Mouse (Mus musculus): Measurements from ENCODE around the gene Gbp9. TPM values are rescaled to one million over a fixed set of nuclear protein-coding genes. Genes with fewer than 3 reads are reported as not detected.
"Not testable (repeated sequence)": the region's sequence is repeated elsewhere in the genome, so short reads cannot be mapped to it uniquely, and the experiment has no call there.

Gbp9 gene
- polyA plus RNA-seq, 1 experiment from 2014 or later: 3.5 TPM

DNA sequence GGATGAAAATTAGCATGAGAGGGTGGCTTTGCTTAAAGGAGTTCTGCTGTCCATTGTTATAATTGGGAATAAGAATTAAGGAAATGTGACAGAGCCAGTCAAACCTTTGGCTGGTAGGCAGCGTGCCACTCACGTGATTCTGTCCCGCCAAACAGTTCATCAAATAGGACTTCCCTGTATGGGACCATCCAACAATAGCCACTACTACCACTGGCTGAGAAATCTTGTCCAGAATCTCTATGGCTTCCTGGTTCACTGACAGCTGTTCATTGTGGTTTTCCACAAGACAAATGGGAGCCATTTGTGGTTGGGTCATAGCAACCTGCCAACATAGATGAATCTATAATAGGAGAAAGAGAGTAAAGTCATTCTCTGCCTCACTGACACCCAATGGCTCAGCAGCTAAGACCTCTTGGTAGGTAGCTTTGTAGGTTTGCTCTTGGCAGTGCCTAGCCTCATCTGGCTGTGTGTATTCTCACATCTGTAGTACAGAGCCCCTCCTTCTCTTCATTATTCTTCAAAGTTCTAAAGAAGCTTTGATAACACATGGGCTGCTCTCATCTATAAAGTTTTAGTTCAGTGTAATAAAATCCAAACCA, 2.5 kb downstream of the Gbp9 start:
- H3K9me3 ChIP-seq (replicated peaks; ENCODE audit: control insufficient read depth, low read length); H3K4me1 ChIP-seq (ENCODE audit: control insufficient read depth, insufficient read depth, low read length); ATAC-seq (ENCODE audit: insufficient read depth, low FRiP score); H3K27ac ChIP-seq (ENCODE audit: low read length); H3K27me3 ChIP-seq (ENCODE audit: control insufficient read depth, insufficient read depth, low read length); H3K4me2 ChIP-seq (ENCODE audit: low read depth, low read length); H3K4me3 ChIP-seq (replicated peaks; ENCODE audit: low read length); H3K36me3 ChIP-seq (ENCODE audit: control insufficient read depth, insufficient read depth, low read length); H3K9ac ChIP-seq (ENCODE audit: low read length): not testable (repeated sequence)
- WGBS: 81% methylated on average over 3 of the region's 3 CpGs

- H3K9me3 ChIP-seq (replicated peaks; ENCODE audit: control insufficient read depth, low read length); H3K4me2 ChIP-seq (ENCODE audit: low read depth, low read length); H3K4me3 ChIP-seq (replicated peaks; ENCODE audit: low read length); H3K27ac ChIP-seq (ENCODE audit: low read length); H3K36me3 ChIP-seq (ENCODE audit: control insufficient read depth, insufficient read depth, low read length); ATAC-seq (ENCODE audit: insufficient read depth, low FRiP score); H3K4me1 ChIP-seq (ENCODE audit: control insufficient read depth, insufficient read depth, low read length); H3K9ac ChIP-seq (ENCODE audit: low read length); H3K27me3 ChIP-seq (ENCODE audit: control insufficient read depth, insufficient read depth, low read length): not testable (repeated sequence)
- WGBS: 69% methylated on average over 6 of the region's 6 CpGs
These were observed 17.6 kb downstream of the Gbp9 start for GRCm38 (mm10) chr5:105121731-105122130.

DNA sequence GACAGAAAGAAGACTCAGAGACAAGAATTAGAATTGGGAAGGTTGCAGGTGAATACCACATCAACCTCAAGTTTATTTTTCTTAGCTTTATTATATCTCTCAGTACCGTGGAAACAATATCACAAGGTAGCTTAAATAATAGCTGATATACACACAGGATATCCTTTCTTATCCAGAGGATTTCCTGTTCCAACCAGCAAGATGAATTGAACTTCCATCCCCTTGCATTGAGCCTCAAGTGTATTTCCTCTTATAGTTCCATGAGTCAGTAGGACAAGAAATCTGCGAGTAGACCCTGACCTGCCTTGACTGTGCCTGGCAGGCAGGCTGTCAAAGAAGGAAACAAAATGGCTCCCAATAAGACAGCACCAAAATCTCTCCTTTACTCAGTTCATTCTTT, 23.6 kb downstream of the Gbp9 start:
- 56% methylated on average over 2 of the region's 2 CpGs for WGBS
- Histone ChIP-seq H3K27ac (ENCODE audit: low read length) (no peak overlapping the region), H3K4me1 (ENCODE audit: control insufficient read depth, insufficient read depth, low read length) (no peaks in the 10 kb centered on the region), H3K4me2 (ENCODE audit: low read depth, low read length) (no peak overlapping the region), H3K27me3 (ENCODE audit: control insufficient read depth, insufficient read depth, low read length) (no peaks in the 10 kb centered on the region), H3K9ac (ENCODE audit: low read length) (no peak overlapping the region), H3K4me3 (replicated peaks; ENCODE audit: low read length) (no peak overlapping the region), H3K36me3 (ENCODE audit: control insufficient read depth, insufficient read depth, low read length) (no peaks in the 10 kb centered on the region), H3K9me3 (replicated peaks; ENCODE audit: control insufficient read depth, low read length) (no peaks in the 10 kb centered on the region)
- no peak for ATAC-seq (ENCODE audit: insufficient read depth, low FRiP score)

DNA sequence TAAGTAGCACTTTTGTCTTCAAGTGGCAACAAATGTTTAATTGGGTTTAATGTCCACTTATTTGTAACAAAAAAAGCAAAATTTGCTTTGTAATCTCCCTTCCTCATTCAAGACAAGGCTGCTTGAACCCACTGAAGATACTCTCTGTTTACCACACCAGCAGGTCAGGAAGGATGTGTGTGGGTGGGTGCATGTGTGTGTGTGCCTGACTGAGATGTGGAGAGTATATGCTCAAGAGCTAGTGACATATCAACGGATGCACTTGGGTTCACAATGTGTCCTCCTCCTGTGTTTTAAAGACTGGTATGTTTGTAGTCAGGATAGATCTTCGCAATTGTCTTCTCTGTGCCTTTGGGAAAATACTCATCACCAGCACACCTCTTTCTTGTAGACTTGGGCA, 24.6 kb downstream of the Gbp9 start:
- H3K4me2 ChIP-seq (ENCODE audit: low read depth, low read length): no peak overlapping the region
- H3K36me3 ChIP-seq (ENCODE audit: control insufficient read depth, insufficient read depth, low read length): no peaks in the 10 kb centered on the region
- 87% methylated on average over 2 of the region's 2 CpGs for WGBS
- no peak for ATAC-seq (ENCODE audit: insufficient read depth, low FRiP score)
- no peaks in the 10 kb centered on the region for H3K9me3 ChIP-seq (replicated peaks; ENCODE audit: control insufficient read depth, low read length)
- H3K27ac ChIP-seq (ENCODE audit: low read length): no peak overlapping the region
- H3K27me3 ChIP-seq (ENCODE audit: control insufficient read depth, insufficient read depth, low read length): no peaks in the 10 kb centered on the region
- no peak overlapping the region for H3K4me3 ChIP-seq (replicated peaks; ENCODE audit: low read length)
- H3K4me1 ChIP-seq (ENCODE audit: control insufficient read depth, insufficient read depth, low read length): no peaks in the 10 kb centered on the region
- no peak overlapping the region for H3K9ac ChIP-seq (ENCODE audit: low read length)

- no peak overlapping the region for H3K27ac ChIP-seq (ENCODE audit: low read length)
- no peaks in the 10 kb centered on the region for H3K27me3 ChIP-seq (ENCODE audit: control insufficient read depth, insufficient read depth, low read length)
- no peak for ATAC-seq (ENCODE audit: insufficient read depth, low FRiP score)
- H3K4me1 ChIP-seq (ENCODE audit: control insufficient read depth, insufficient read depth, low read length): no peaks in the 10 kb centered on the region
- no peak overlapping the region for H3K9ac ChIP-seq (ENCODE audit: low read length)
- no peaks in the 10 kb centered on the region for H3K9me3 ChIP-seq (replicated peaks; ENCODE audit: control insufficient read depth, low read length)
- H3K36me3 ChIP-seq (ENCODE audit: control insufficient read depth, insufficient read depth, low read length): no peaks in the 10 kb centered on the region
- H3K4me2 ChIP-seq (ENCODE audit: low read depth, low read length): no peak overlapping the region
- WGBS: 90% methylated on average over 5 of the region's 5 CpGs
- H3K4me3 ChIP-seq (replicated peaks; ENCODE audit: low read length): no peak overlapping the region
These were observed 25.7 kb downstream of the Gbp9 start for GRCm38 (mm10) chr5:105113656-105114055.

GRCm38 (mm10) chr5:105110271-105110852, 29.0 kb downstream of the Gbp9 start:
- not testable (repeated sequence) for H3K27me3 ChIP-seq (ENCODE audit: control insufficient read depth, insufficient read depth, low read length); H3K4me1 ChIP-seq (ENCODE audit: control insufficient read depth, insufficient read depth, low read length); H3K4me3 ChIP-seq (replicated peaks; ENCODE audit: low read length); H3K36me3 ChIP-seq (ENCODE audit: control insufficient read depth, insufficient read depth, low read length); H3K9ac ChIP-seq (ENCODE audit: low read length); H3K9me3 ChIP-seq (replicated peaks; ENCODE audit: control insufficient read depth, low read length)
- 11% methylated on average over 4 of the region's 4 CpGs for WGBS
- Histone ChIP-seq H3K27ac (ENCODE audit: low read length) (peak overlapping the region; percentile 55), H3K4me2 (ENCODE audit: low read depth, low read length) (peak overlapping the region; percentile 21; the same call in 1 of the 2 replicates)
- peak; percentile 82 for ATAC-seq (ENCODE audit: insufficient read depth, low FRiP score)

GRCm38 (mm10) chr5:105109775-105110174, 29.6 kb downstream of the Gbp9 start:
- H3K4me3 ChIP-seq (replicated peaks; ENCODE audit: low read length); H3K27me3 ChIP-seq (ENCODE audit: control insufficient read depth, insufficient read depth, low read length); H3K9me3 ChIP-seq (replicated peaks; ENCODE audit: control insufficient read depth, low read length); H3K9ac ChIP-seq (ENCODE audit: low read length); H3K4me1 ChIP-seq (ENCODE audit: control insufficient read depth, insufficient read depth, low read length); H3K36me3 ChIP-seq (ENCODE audit: control insufficient read depth, insufficient read depth, low read length): not testable (repeated sequence)
- 0 out of 2 replicates have a peak overlapping the region, but pooled peaks have one; percentile 9 for H3K4me2 ChIP-seq (ENCODE audit: low read depth, low read length)
- peak; percentile 50; the same call in 1 of the 2 replicates for ATAC-seq (ENCODE audit: insufficient read depth, low FRiP score)
- H3K27ac ChIP-seq (ENCODE audit: low read length): 0 out of 2 replicates have a peak overlapping the region, but pooled peaks have one; percentile 42
- 46% methylated on average over 1 of the region's 1 CpGs for WGBS

DNA sequence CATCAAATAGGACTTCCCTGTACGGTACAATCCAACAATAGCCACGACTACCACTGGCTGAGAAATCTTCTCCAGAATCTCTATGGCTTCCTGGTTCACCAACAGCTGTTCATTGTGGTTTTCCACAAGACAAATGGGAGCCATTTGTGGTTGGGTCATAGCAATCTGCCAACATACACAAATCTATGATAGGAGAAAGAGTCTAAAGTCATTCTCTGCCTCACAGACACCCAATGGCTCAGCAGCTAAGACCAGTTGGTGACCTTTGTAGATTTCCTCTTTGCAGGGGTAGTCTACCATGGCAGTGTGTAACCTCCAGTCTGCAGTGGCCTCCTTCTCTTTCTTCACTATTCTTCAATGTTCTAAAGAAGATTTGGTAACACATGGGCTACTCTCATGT, 33.6 kb downstream of the Gbp9 start:
- not testable (repeated sequence) for H3K9ac ChIP-seq (ENCODE audit: low read length); H3K27ac ChIP-seq (ENCODE audit: low read length); H3K36me3 ChIP-seq (ENCODE audit: control insufficient read depth, insufficient read depth, low read length); H3K4me1 ChIP-seq (ENCODE audit: control insufficient read depth, insufficient read depth, low read length); H3K9me3 ChIP-seq (replicated peaks; ENCODE audit: control insufficient read depth, low read length); H3K4me3 ChIP-seq (replicated peaks; ENCODE audit: low read length); H3K27me3 ChIP-seq (ENCODE audit: control insufficient read depth, insufficient read depth, low read length); ATAC-seq (ENCODE audit: insufficient read depth, low FRiP score); H3K4me2 ChIP-seq (ENCODE audit: low read depth, low read length)
- WGBS: 79% methylated on average over 2 of the region's 2 CpGs

GRCm38 (mm10) chr5:105081900-105082299, 57.4 kb downstream of the Gbp9 start:
- ATAC-seq (ENCODE audit: insufficient read depth, low FRiP score): no peak
- H3K4me3 ChIP-seq (replicated peaks; ENCODE audit: low read length): no peak overlapping the region
- H3K27ac ChIP-seq (ENCODE audit: low read length): no peak overlapping the region

More at GRCm38 (mm10) chr5:105081900-105082299, 57.4 kb downstream of the Gbp9 start:
- Histone ChIP-seq H3K36me3 (ENCODE audit: control insufficient read depth, insufficient read depth, low read length) (no peaks in the 10 kb centered on the region), H3K4me1 (ENCODE audit: control insufficient read depth, insufficient read depth, low read length) (no peaks in the 10 kb centered on the region), H3K9me3 (replicated peaks; ENCODE audit: control insufficient read depth, low read length) (no peaks in the 10 kb centered on the region), H3K27me3 (ENCODE audit: control insufficient read depth, insufficient read depth, low read length) (no peaks in the 10 kb centered on the region), H3K9ac (ENCODE audit: low read length) (no peak overlapping the region), H3K4me2 (ENCODE audit: low read depth, low read length) (no peak overlapping the region)

All from stomach, embryonic 16.5 days (tissue).